Mouse (Mus musculus): Measurements from ENCODE around the gene Apbb2. TPM values are rescaled to one million over a fixed set of nuclear protein-coding genes. Genes with fewer than 3 reads are reported as not detected.
A peak's percentile ranks its signal among the peaks of the same experiment; 100 is the strongest.

Apbb2 gene
- total and polyA plus RNA-seq, 2 experiments from 2014 or later, result 64.6 to 77.2 TPM

DNA sequence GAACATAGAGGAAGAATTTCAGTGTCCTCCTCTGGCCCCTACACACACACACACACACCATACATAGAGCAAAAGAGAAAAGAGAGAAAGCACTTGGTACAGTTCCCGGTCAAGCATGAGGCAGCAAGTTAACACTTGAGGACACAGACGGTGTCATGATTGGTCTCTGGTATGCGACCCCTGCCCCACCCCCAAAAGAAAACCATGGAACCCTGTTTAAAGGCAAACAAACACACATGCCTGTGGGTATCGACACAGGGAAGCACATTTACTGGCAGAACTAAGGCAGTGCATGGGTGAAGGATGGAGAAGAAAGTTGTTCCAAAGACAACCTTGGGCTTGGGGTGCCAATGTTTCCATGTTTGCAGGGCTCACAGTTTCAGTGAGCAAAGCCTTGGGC lies 123.9 kb downstream of the Apbb2 start:
- WGBS, result 75% methylated on average over 4 of the region's 4 CpGs
- ATAC-seq, result no peak
- Histone ChIP-seq H3K4me3 (ENCODE audit: low read depth, low read length) (no peak overlapping the region), H3K9ac (no peak overlapping the region), H3K4me1 (ENCODE audit: insufficient read depth) (no peaks in the 10 kb centered on the region; the same call in 1 of the 2 replicates), H3K36me3 (ENCODE audit: insufficient read depth) (no peaks in the 10 kb centered on the region), H3K4me2 (ENCODE audit: low read depth) (no peak overlapping the region), H3K27me3 (ENCODE audit: insufficient read depth, low read length) (no peaks in the 10 kb centered on the region), H3K27ac (ENCODE audit: low read depth, low read length) (no peak overlapping the region), H3K9me3 (ENCODE audit: low read length) (no peaks in the 10 kb centered on the region)
- no peak for TF ChIP-seq CTCF (IDR thresholded peaks at IDR 0.05; ENCODE audit: low read depth)
- DNase-seq, result no peak

- 31% methylated on average over 4 of the region's 4 CpGs for WGBS
- DNase-seq (peak; percentile 54), ATAC-seq (peak; percentile 87)
- H3K9ac ChIP-seq, result no peak overlapping the region
- H3K36me3 ChIP-seq (ENCODE audit: insufficient read depth), result no peaks in the 10 kb centered on the region
- no peaks in the 10 kb centered on the region; the same call in 1 of the 2 replicates for H3K4me1 ChIP-seq (ENCODE audit: insufficient read depth)
- no peak overlapping the region for H3K4me3 ChIP-seq (ENCODE audit: low read depth, low read length)
- no peaks in the 10 kb centered on the region for H3K27me3 ChIP-seq (ENCODE audit: insufficient read depth, low read length)
- H3K27ac ChIP-seq (ENCODE audit: low read depth, low read length), result no peak overlapping the region
- H3K4me2 ChIP-seq (ENCODE audit: low read depth), result no peak overlapping the region
- no peaks in the 10 kb centered on the region for H3K9me3 ChIP-seq (ENCODE audit: low read length)
- no peak for TF ChIP-seq CTCF (IDR thresholded peaks at IDR 0.05; ENCODE audit: low read depth)
Measured at GRCm38 (mm10) chr5:66492563-66492960, 126.0 kb downstream of the Apbb2 start.

DNA sequence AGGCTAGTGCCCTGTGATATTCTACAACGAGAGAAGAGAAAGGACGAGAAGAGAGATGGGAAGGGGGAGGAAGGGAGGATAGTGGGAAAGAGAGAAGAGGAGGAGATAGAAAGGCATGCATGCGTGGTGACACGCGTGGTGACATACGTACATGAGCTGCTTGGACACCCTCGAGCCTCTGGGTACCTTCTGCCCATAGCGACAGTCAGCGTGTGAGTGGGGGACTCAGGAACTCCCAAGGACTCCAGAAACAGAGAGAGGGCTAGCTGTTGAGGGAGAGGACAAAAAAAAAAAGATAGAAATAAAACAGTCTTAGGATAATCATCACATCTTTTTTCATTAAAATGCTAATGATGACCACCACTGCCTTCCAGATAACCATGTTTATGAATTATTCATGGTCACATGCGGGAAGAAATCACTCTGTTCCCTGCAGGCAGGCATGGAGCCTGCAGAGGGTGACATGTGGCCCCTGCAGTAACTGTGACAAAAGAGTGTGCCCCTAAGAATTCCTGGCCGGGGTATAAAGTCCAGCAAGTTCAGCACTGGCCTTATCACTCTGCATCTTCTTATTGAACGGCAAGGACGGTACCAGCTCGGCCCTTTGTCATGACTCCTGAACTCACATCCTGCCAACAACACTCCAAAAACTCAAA lies 126.5 kb downstream of the Apbb2 start:
- TF ChIP-seq CTCF (IDR thresholded peaks at IDR 0.05; ENCODE audit: low read depth), result 0 out of 2 replicates have a peak, but pooled peaks have one; percentile 5
- Histone ChIP-seq H3K4me1 (ENCODE audit: insufficient read depth) (no peaks in the 10 kb centered on the region; the same call in 1 of the 2 replicates), H3K9ac (no peak overlapping the region), H3K36me3 (ENCODE audit: insufficient read depth) (no peaks in the 10 kb centered on the region), H3K4me3 (ENCODE audit: low read depth, low read length) (no peak overlapping the region), H3K9me3 (ENCODE audit: low read length) (no peaks in the 10 kb centered on the region), H3K4me2 (ENCODE audit: low read depth) (no peak overlapping the region), H3K27me3 (ENCODE audit: insufficient read depth, low read length) (no peaks in the 10 kb centered on the region), H3K27ac (ENCODE audit: low read depth, low read length) (no peak overlapping the region; the same call in 1 of the 2 replicates)
- DNase-seq (no peak), ATAC-seq (peak; percentile 21)
- WGBS, result 57% methylated on average over 14 of the region's 14 CpGs

DNA sequence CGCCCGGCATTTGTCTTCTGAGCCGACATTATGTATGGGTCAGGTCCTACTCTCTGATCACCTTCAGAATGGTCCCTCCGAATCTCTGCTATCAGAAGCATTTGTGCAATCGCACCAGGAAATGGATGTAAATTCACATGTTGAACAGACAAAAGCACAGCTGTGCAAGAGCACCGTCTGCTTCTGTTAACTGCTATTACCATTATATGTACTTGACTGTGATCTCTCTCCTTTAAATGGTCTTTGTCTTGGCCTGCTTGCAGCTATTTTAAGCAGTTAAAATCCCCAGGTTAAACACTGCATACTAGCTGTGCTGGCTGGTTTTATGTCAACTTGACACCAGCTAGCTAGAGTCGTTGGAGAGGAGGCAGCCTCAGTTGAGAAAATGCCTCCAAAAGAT lies 132.6 kb downstream of the Apbb2 start:
- no peak overlapping the region for H3K9ac ChIP-seq
- no peaks in the 10 kb centered on the region for H3K27me3 ChIP-seq (ENCODE audit: insufficient read depth, low read length)
- no peak overlapping the region for H3K4me2 ChIP-seq (ENCODE audit: low read depth)
- DNase-seq (no peak), ATAC-seq (peak; percentile 56)
- H3K4me3 ChIP-seq (ENCODE audit: low read depth, low read length), result no peak overlapping the region
- no peaks in the 10 kb centered on the region for H3K9me3 ChIP-seq (ENCODE audit: low read length)
- no peaks in the 10 kb centered on the region for H3K36me3 ChIP-seq (ENCODE audit: insufficient read depth)
- H3K27ac ChIP-seq (ENCODE audit: low read depth, low read length), result no peak overlapping the region
- TF ChIP-seq CTCF (IDR thresholded peaks at IDR 0.05; ENCODE audit: low read depth), result no peak
- WGBS, result 44% methylated on average over 7 of the region's 7 CpGs
- peaks cover 14% of the 10 kb centered on the region; the same call in 1 of the 2 replicates for H3K4me1 ChIP-seq (ENCODE audit: insufficient read depth)

- TF ChIP-seq CTCF (IDR thresholded peaks at IDR 0.05; ENCODE audit: low read depth), result no peak
Measured at GRCm38 (mm10) chr5:66476266-66476665, 142.3 kb downstream of the Apbb2 start.

GRCm38 (mm10) chr5:66475824-66476223 lies 142.8 kb downstream of the Apbb2 start:
- no peak for DNase-seq
- H3K9ac ChIP-seq, result no peak overlapping the region
- 88% methylated on average over 6 of the region's 6 CpGs for WGBS
- no peaks in the 10 kb centered on the region for H3K4me1 ChIP-seq (ENCODE audit: insufficient read depth)
- no peak for TF ChIP-seq CTCF (IDR thresholded peaks at IDR 0.05; ENCODE audit: low read depth)
- H3K27ac ChIP-seq (ENCODE audit: low read depth, low read length), result no peak overlapping the region
- H3K4me3 ChIP-seq (ENCODE audit: low read depth, low read length), result no peak overlapping the region
- no peaks in the 10 kb centered on the region for H3K27me3 ChIP-seq (ENCODE audit: insufficient read depth, low read length)
- H3K4me2 ChIP-seq (ENCODE audit: low read depth), result no peak overlapping the region
- H3K36me3 ChIP-seq (ENCODE audit: insufficient read depth), result no peaks in the 10 kb centered on the region
- ATAC-seq, result no peak
- no peaks in the 10 kb centered on the region for H3K9me3 ChIP-seq (ENCODE audit: low read length)

More at GRCm38 (mm10) chr5:66476266-66476665, 142.3 kb downstream of the Apbb2 start:
- Histone ChIP-seq H3K27me3 (ENCODE audit: insufficient read depth, low read length) (no peaks in the 10 kb centered on the region), H3K27ac (ENCODE audit: low read depth, low read length) (no peak overlapping the region), H3K9me3 (ENCODE audit: low read length) (no peaks in the 10 kb centered on the region), H3K4me3 (ENCODE audit: low read depth, low read length) (no peak overlapping the region), H3K9ac (no peak overlapping the region), H3K4me2 (ENCODE audit: low read depth) (no peak overlapping the region), H3K36me3 (ENCODE audit: insufficient read depth) (no peaks in the 10 kb centered on the region), H3K4me1 (ENCODE audit: insufficient read depth) (no peaks in the 10 kb centered on the region)
- no peak for ATAC-seq
- no peak for DNase-seq
- WGBS, result 77% methylated on average over 10 of the region's 10 CpGs

- 55% methylated on average over 11 of the region's 11 CpGs for WGBS
- Histone ChIP-seq H3K27me3 (ENCODE audit: insufficient read depth, low read length) (no peaks in the 10 kb centered on the region), H3K9me3 (ENCODE audit: low read length) (no peaks in the 10 kb centered on the region), H3K4me2 (ENCODE audit: low read depth) (no peak overlapping the region), H3K27ac (ENCODE audit: low read depth, low read length) (peak overlapping the region; percentile 50; the same call in 1 of the 2 replicates), H3K36me3 (ENCODE audit: insufficient read depth) (no peaks in the 10 kb centered on the region), H3K9ac (no peak overlapping the region), H3K4me3 (ENCODE audit: low read depth, low read length) (no peak overlapping the region), H3K4me1 (ENCODE audit: insufficient read depth) (no peaks in the 10 kb centered on the region)
- DNase-seq (no peak), ATAC-seq (peak; percentile 47; the same call in 1 of the 2 replicates)
- no peak for TF ChIP-seq CTCF (IDR thresholded peaks at IDR 0.05; ENCODE audit: low read depth)
Measured at GRCm38 (mm10) chr5:66474153-66474552, 144.4 kb downstream of the Apbb2 start.
